Mouse (Mus musculus) testis, adult 2 months (tissue): ENCODE results near the gene Gm37240.

Experiments used
- CTCF ChIP-seq: fragments of 200-500 bp; IDR thresholded peaks from 2 replicates; pipeline ENCODE4 v1.5.1; 2012; ENCODE audit warnings: low read depth, mild to moderate bottlenecking, inconsistent platforms, low read length, moderate library complexity; ENCODE audit not compliant: control insufficient read depth, insufficient read depth, insufficient replicate concordance
- POLR2A ChIP-seq: fragments of 200-500 bp; IDR thresholded peaks from 2 replicates; pipeline ENCODE4 v1.6.1; 2012; ENCODE audit warnings: low read depth, mild to moderate bottlenecking, inconsistent platforms, low read length, moderate library complexity; ENCODE audit not compliant: control insufficient read depth

- TF ChIP-seq POLR2A (no peak), CTCF (no peak)
Observed at GRCm38 (mm10) chr3:85378703-85379395, 508.5 kb downstream of the Gm37240 start.
